Mouse (Mus musculus): ENCODE data around the gene Prrg2. TPM values are rescaled to one million over a fixed set of nuclear protein-coding genes. Genes with fewer than 3 reads are reported as not detected.
"Not testable (repeated sequence)": the region's sequence is repeated elsewhere in the genome, so short reads cannot be mapped to it uniquely, and the experiment has no call there.

Prrg2 gene
- polyA plus RNA-seq (2012; ENCODE audit: insufficient read depth, insufficient read length, missing spikeins) = 22.9 and 23.6 TPM in 2 replicates

- TF ChIP-seq POLR2A (IDR thresholded peaks at IDR 0.05; ENCODE audit: borderline replicate concordance, low read depth, low read length) (no peak), CTCF (IDR thresholded peaks at IDR 0.05; ENCODE audit: low read depth, low read length) (no peak)
- peaks cover 17% of the 10 kb centered on the region for H3K4me1 ChIP-seq (ENCODE audit: control insufficient read depth, insufficient read depth, low read length)
Measured at GRCm38 (mm10) chr7:45062239-45062835, at the start of gene Prrg2, which contains the start of gene Nosip. Gene Prrg2, minus strand, starts transcription at chr7:45062677. Gene Nosip, plus strand, starts transcription at chr7:45062429.

GRCm38 (mm10) chr7:45111940-45112339 lies 49.5 kb upstream of the Prrg2 start:
- H3K4me3 ChIP-seq (ENCODE audit: insufficient read depth, low read length) = no peak overlapping the region
- no peak for TF ChIP-seq CTCF (IDR thresholded peaks at IDR 0.05; ENCODE audit: low read depth, low read length)
- no peak for TF ChIP-seq POLR2A (IDR thresholded peaks at IDR 0.05; ENCODE audit: borderline replicate concordance, low read depth, low read length)
- H3K4me1 ChIP-seq (ENCODE audit: control insufficient read depth, insufficient read depth, low read length) = no peaks in the 10 kb centered on the region; the same call in 1 of the 2 replicates
- H3K27ac ChIP-seq (ENCODE audit: insufficient read depth, low read depth, low read length) = no peak overlapping the region

More at GRCm38 (mm10) chr7:45062239-45062835, at the start of gene Prrg2, which contains the start of gene Nosip:
- H3K27ac ChIP-seq (ENCODE audit: insufficient read depth, low read depth, low read length) = peak within 1 kb of the TSS; percentile 95
- H3K4me3 ChIP-seq (ENCODE audit: insufficient read depth, low read length) = peak within 1 kb of the TSS; percentile 95

- not testable (repeated sequence) for H3K4me3 ChIP-seq (ENCODE audit: insufficient read depth, low read length); H3K27ac ChIP-seq (ENCODE audit: insufficient read depth, low read depth, low read length); H3K4me1 ChIP-seq (ENCODE audit: control insufficient read depth, insufficient read depth, low read length)
Measured at GRCm38 (mm10) chr7:45110089-45110488, 47.6 kb upstream of the Prrg2 start.

- H3K27ac ChIP-seq (ENCODE audit: insufficient read depth, low read depth, low read length) = no peak overlapping the region
- TF ChIP-seq CTCF (IDR thresholded peaks at IDR 0.05; ENCODE audit: low read depth, low read length) (no peak), POLR2A (IDR thresholded peaks at IDR 0.05; ENCODE audit: borderline replicate concordance, low read depth, low read length) (no peak)
- peaks cover 12% of the 10 kb centered on the region for H3K4me1 ChIP-seq (ENCODE audit: control insufficient read depth, insufficient read depth, low read length)
- no peak overlapping the region for H3K4me3 ChIP-seq (ENCODE audit: insufficient read depth, low read length)
Measured at GRCm38 (mm10) chr7:45107052-45107645, 44.7 kb upstream of the Prrg2 start.

GRCm38 (mm10) chr7:45106441-45106840 lies 44.0 kb upstream of the Prrg2 start:
- TF ChIP-seq POLR2A (IDR thresholded peaks at IDR 0.05; ENCODE audit: borderline replicate concordance, low read depth, low read length) = no peak
- no peak for TF ChIP-seq CTCF (IDR thresholded peaks at IDR 0.05; ENCODE audit: low read depth, low read length)
- H3K4me1 ChIP-seq (ENCODE audit: control insufficient read depth, insufficient read depth, low read length) = peaks cover 12% of the 10 kb centered on the region
- no peak overlapping the region for H3K4me3 ChIP-seq (ENCODE audit: insufficient read depth, low read length)
- no peak overlapping the region for H3K27ac ChIP-seq (ENCODE audit: insufficient read depth, low read depth, low read length)

- Histone ChIP-seq H3K27ac (ENCODE audit: insufficient read depth, low read depth, low read length) (no peak overlapping the region), H3K4me1 (ENCODE audit: control insufficient read depth, insufficient read depth, low read length) (peaks cover 12% of the 10 kb centered on the region), H3K4me3 (ENCODE audit: insufficient read depth, low read length) (no peak overlapping the region)
- TF ChIP-seq POLR2A (IDR thresholded peaks at IDR 0.05; ENCODE audit: borderline replicate concordance, low read depth, low read length) = no peak
- no peak for TF ChIP-seq CTCF (IDR thresholded peaks at IDR 0.05; ENCODE audit: low read depth, low read length)
Measured at GRCm38 (mm10) chr7:45105491-45105890, 43.0 kb upstream of the Prrg2 start.

- no peak overlapping the region for H3K27ac ChIP-seq (ENCODE audit: insufficient read depth, low read depth, low read length)
- peaks cover 12% of the 10 kb centered on the region for H3K4me1 ChIP-seq (ENCODE audit: control insufficient read depth, insufficient read depth, low read length)
- no peak for TF ChIP-seq POLR2A (IDR thresholded peaks at IDR 0.05; ENCODE audit: borderline replicate concordance, low read depth, low read length)
- TF ChIP-seq CTCF (IDR thresholded peaks at IDR 0.05; ENCODE audit: low read depth, low read length) = no peak
- no peak overlapping the region for H3K4me3 ChIP-seq (ENCODE audit: insufficient read depth, low read length)
Measured at GRCm38 (mm10) chr7:45104941-45105340, 42.5 kb upstream of the Prrg2 start.

- peak within 1 kb of the TSS; percentile 53 for H3K4me3 ChIP-seq (ENCODE audit: insufficient read depth, low read length)
- TF ChIP-seq POLR2A (IDR thresholded peaks at IDR 0.05; ENCODE audit: borderline replicate concordance, low read depth, low read length) (no peak), CTCF (IDR thresholded peaks at IDR 0.05; ENCODE audit: low read depth, low read length) (no peak)
- peak within 1 kb of the TSS; percentile 63 for H3K27ac ChIP-seq (ENCODE audit: insufficient read depth, low read depth, low read length)
- H3K4me1 ChIP-seq (ENCODE audit: control insufficient read depth, insufficient read depth, low read length) = peaks cover 12% of the 10 kb centered on the region
Measured at GRCm38 (mm10) chr7:45103652-45104180, 41.2 kb upstream of the Prrg2 start, which contains the start of gene Fcgrt. Gene Fcgrt, minus strand, starts transcription at chr7:45103851.

- no peak for TF ChIP-seq CTCF (IDR thresholded peaks at IDR 0.05; ENCODE audit: low read depth, low read length)
- TF ChIP-seq POLR2A (IDR thresholded peaks at IDR 0.05; ENCODE audit: borderline replicate concordance, low read depth, low read length) = no peak
- H3K4me3 ChIP-seq (ENCODE audit: insufficient read depth, low read length) = peak overlapping the region; percentile 53
- H3K27ac ChIP-seq (ENCODE audit: insufficient read depth, low read depth, low read length) = peak overlapping the region; percentile 63
- H3K4me1 ChIP-seq (ENCODE audit: control insufficient read depth, insufficient read depth, low read length) = peaks cover 18% of the 10 kb centered on the region
Measured at GRCm38 (mm10) chr7:45102940-45103585, 40.6 kb upstream of the Prrg2 start.

GRCm38 (mm10) chr7:45102441-45102840 lies 40.0 kb upstream of the Prrg2 start:
- Histone ChIP-seq H3K27ac (ENCODE audit: insufficient read depth, low read depth, low read length) (no peak overlapping the region), H3K4me3 (ENCODE audit: insufficient read depth, low read length) (no peak overlapping the region), H3K4me1 (ENCODE audit: control insufficient read depth, insufficient read depth, low read length) (peaks cover 23% of the 10 kb centered on the region)
- TF ChIP-seq POLR2A (IDR thresholded peaks at IDR 0.05; ENCODE audit: borderline replicate concordance, low read depth, low read length) = no peak
- TF ChIP-seq CTCF (IDR thresholded peaks at IDR 0.05; ENCODE audit: low read depth, low read length) = no peak

Data from bone marrow macrophage, adult 2 months (primary cell).